Mouse (Mus musculus): ENCODE data around the gene Ccin. TPM values are rescaled to one million over a fixed set of nuclear protein-coding genes. Genes with fewer than 3 reads are reported as not detected.

Ccin gene
- 0.16 and 0.26 TPM in 2 replicates for polyA plus RNA-seq (2012; rRNA removed)

GRCm38 (mm10) chr4:43983181-43983580, at the start of gene Ccin:
TSS of gene Ccin (plus strand) at chr4:43983483.

GRCm38 (mm10) chr4:43957292-43957845, 25.9 kb upstream of the Ccin start, which contains the start of gene Glipr2:
TSS of gene Glipr2 (plus strand) at chr4:43957401.

GRCm38 (mm10) chr4:44004126-44004525, 20.8 kb downstream of the Ccin start, which contains the start of gene Clta:
TSS of gene Clta (plus strand) at chr4:44004452.

Other genes with a start within 250 kb of the Ccin start
- gene Olfr159, start 212.5 kb upstream of the Ccin start, polyA plus RNA-seq (2012; rRNA removed): not detected in 2 replicates
- not detected in 2 replicates for gene Olfr156, start 159.6 kb upstream of the Ccin start, polyA plus RNA-seq (2012; rRNA removed)
- gene Olfr157, start 143.3 kb upstream of the Ccin start, polyA plus RNA-seq (2012; rRNA removed): not detected in 2 replicates
- gene Olfr155, start 131.9 kb upstream of the Ccin start, polyA plus RNA-seq (2012; rRNA removed): not detected in 2 replicates
- 9.9 and 10.3 TPM in 2 replicates for gene Reck, start 108.0 kb upstream of the Ccin start, polyA plus RNA-seq (2012; rRNA removed)
- gene Glipr2, start 26.1 kb upstream of the Ccin start, polyA plus RNA-seq (2012; rRNA removed): 20.1 TPM in 2 replicates
- gene Clta, start 21.0 kb downstream of the Ccin start, polyA plus RNA-seq (2012; rRNA removed): 540 and 597 TPM in 2 replicates
- gene Gne, start 100.7 kb downstream of the Ccin start, polyA plus RNA-seq (2012; rRNA removed): 16.4 and 16.6 TPM in 2 replicates